Mouse (Mus musculus) neural tube, embryonic 15.5 days (tissue): ENCODE results near the gene 9230112D13Rik. TPM values are rescaled to one million over a fixed set of nuclear protein-coding genes. Genes with fewer than 3 reads are reported as not detected.

ENCODE experiments used
- ATAC-seq: fragments of 200-750 bp; cut with Nextera tagmentation; 2 replicates; pipeline ENCODE4 v1.8.0; 2017; ENCODE audit warnings: mild to moderate bottlenecking, moderate TSS enrichment, moderate library complexity; ENCODE audit not compliant: low FRiP score
- H3K27ac ChIP-seq: fragments of 300-500 bp; sonication (generic); replicated peaks from 2 replicates; pipeline ENCODE4 v1.5.1; 2015; ENCODE audit warnings: mild to moderate bottlenecking, inconsistent platforms
- H3K27me3 ChIP-seq: fragments of 300-500 bp; sonication (generic); replicated peaks from 2 replicates; pipeline ENCODE4 v1.6.1; 2015; ENCODE audit warnings: inconsistent platforms
- H3K36me3 ChIP-seq: fragments of 300-500 bp; sonication (generic); 2 replicates; pipeline ENCODE4 v1.6.1; 2015; ENCODE audit warnings: inconsistent platforms
- H3K4me1 ChIP-seq: fragments of 300-500 bp; sonication (generic); 2 replicates; pipeline ENCODE4 v1.6.1; 2015; ENCODE audit warnings: inconsistent platforms
- H3K4me2 ChIP-seq: fragments of 300-500 bp; sonication (generic); 2 replicates; pipeline ENCODE4 v1.6.1; 2015; ENCODE audit warnings: inconsistent platforms, mild to moderate bottlenecking, moderate library complexity
- H3K4me3 ChIP-seq: fragments of 300-500 bp; sonication (generic); replicated peaks from 2 replicates; pipeline ENCODE4 v1.5.1; 2015; ENCODE audit warnings: mild to moderate bottlenecking, inconsistent platforms
- H3K9ac ChIP-seq: fragments of 300-500 bp; sonication (generic); replicated peaks from 2 replicates; pipeline ENCODE4 v1.6.1; 2015; ENCODE audit warnings: mild to moderate bottlenecking, inconsistent platforms
- H3K9me3 ChIP-seq: fragments of 300-500 bp; sonication (generic); replicated peaks from 2 replicates; pipeline ENCODE4 v1.6.1; 2016; ENCODE audit warnings: inconsistent platforms
- WGBS: fragments of 180-500 bp; shearing (Covaris S2); methylation state at CpG from one replicate; pipeline ENCODE4 v1.1.7; 2015; ENCODE audit warnings: mixed read lengths; 5-methylcytosine and 5-hydroxymethylcytosine counted together
- polyA plus RNA-seq: library from polyadenylated mRNA; unstranded; fragments of >200 nt; fragmentation: Nextera tagmentation; extraction: Ambion mirVana; gene quantifications from 2 replicates; pipeline ENCODE4 v1.2.1, GENCODE M21; 2015

9230112D13Rik gene
- polyA plus RNA-seq, 1 experiment from 2014 or later, result not detected

DNA sequence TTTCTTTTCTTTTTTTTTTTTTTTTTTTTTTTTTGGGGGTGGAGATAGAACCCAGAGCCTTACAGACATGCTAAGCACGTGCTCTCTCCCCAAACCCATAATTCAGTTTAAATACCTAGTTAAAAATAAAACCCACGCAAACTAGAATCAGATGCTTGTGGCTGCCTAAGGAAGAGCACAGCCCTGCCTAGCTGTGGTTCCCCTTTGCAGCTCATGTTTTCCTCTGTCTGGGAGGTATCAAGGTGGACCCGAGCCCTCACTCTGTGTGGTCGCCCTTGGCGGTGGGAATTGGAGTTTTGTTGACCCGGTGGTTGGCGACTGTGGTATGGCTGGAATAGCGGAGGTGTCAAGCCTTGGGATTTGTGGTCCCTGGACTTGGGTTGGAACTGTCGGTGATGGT lies 36.3 kb upstream of the 9230112D13Rik start:
- H3K27ac ChIP-seq, result no peak overlapping the region
- H3K4me1 ChIP-seq, result no peaks in the 10 kb centered on the region; the same call in 1 of the 2 replicates
- H3K36me3 ChIP-seq, result no peaks in the 10 kb centered on the region
- H3K4me2 ChIP-seq, result no peak overlapping the region
- no peak for ATAC-seq
- 92% methylated on average over 9 of the region's 9 CpGs for WGBS
- no peak overlapping the region for H3K9ac ChIP-seq
- H3K9me3 ChIP-seq, result no peaks in the 10 kb centered on the region
- H3K27me3 ChIP-seq, result peaks cover 3% of the 10 kb centered on the region; the same call in 1 of the 2 replicates
- no peak overlapping the region for H3K4me3 ChIP-seq

DNA sequence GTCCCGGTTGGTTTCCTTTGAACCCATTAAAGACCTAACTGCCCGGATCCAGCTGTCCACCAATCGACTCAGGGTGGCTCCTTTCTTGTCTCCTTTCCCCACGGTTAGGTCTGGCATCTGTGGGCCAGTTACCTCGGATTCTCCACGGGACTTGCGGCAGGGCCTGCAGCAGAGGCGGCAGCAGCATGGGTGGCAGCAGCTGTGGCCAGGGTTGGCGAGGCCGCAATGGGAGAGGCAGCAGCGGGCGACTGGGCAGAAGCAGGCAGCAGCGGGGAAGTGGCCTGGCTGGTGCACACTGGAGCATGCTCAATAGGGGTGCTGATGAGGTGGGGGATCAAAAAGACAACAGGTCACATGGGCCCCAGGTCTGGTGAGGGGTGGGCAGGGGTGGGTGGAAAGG lies 32.6 kb upstream of the 9230112D13Rik start:
- Histone ChIP-seq H3K36me3 (no peaks in the 10 kb centered on the region), H3K4me2 (no peak overlapping the region), H3K4me1 (no peaks in the 10 kb centered on the region; the same call in 1 of the 2 replicates), H3K4me3 (no peak overlapping the region), H3K9me3 (no peaks in the 10 kb centered on the region), H3K27me3 (no peaks in the 10 kb centered on the region), H3K27ac (no peak overlapping the region), H3K9ac (no peak overlapping the region)
- no peak for ATAC-seq
- 58% methylated on average over 13 of the region's 13 CpGs for WGBS

DNA sequence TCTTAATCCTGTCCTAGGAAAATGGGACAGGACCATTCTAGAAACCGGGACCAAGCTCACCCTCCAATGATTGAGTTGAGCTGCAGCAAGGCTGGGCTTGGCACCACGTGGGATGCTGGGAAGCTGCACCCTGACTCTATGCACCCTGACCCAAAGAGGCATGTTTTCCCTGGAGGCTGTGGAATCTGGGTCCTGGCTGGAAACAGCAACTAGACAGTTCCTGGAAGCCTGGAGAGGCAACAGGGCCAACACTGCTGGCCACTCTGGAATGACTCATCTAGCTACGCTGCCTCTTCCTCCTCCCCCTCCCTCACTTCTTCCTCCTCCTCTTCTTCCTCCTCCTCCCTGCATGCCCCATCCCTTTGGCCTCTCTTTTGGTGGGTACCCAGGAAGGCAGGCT lies 31.4 kb upstream of the 9230112D13Rik start:
- no peaks in the 10 kb centered on the region for H3K27me3 ChIP-seq
- no peaks in the 10 kb centered on the region for H3K36me3 ChIP-seq
- H3K27ac ChIP-seq, result no peak overlapping the region
- WGBS, result 81% methylated on average over 3 of the region's 3 CpGs
- no peak overlapping the region for H3K4me3 ChIP-seq
- no peak overlapping the region for H3K4me2 ChIP-seq
- H3K9me3 ChIP-seq, result no peaks in the 10 kb centered on the region
- no peak overlapping the region for H3K9ac ChIP-seq
- peaks cover 5% of the 10 kb centered on the region for H3K4me1 ChIP-seq
- ATAC-seq, result no peak

DNA sequence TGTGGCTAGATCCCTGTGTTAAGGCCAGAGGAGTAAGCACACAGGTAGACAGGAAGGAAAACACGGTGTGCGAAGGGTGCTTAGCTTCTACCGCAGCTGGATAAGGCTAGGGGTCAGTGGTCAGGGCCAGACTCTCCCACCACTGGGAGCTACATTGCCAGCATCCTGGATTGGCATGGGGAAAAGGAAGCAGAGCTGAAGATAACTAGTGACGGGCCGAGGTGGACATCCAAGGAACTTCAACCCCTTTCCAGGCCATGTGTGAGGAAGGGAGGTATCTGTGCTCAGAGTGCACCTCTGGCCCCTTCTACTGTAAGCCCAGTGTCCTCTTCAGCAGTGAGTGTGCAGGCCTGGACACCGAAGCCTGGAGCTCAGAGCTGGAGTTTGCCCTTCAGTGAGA lies 30.9 kb upstream of the 9230112D13Rik start:
- no peak overlapping the region for H3K4me3 ChIP-seq
- H3K36me3 ChIP-seq, result no peaks in the 10 kb centered on the region
- H3K27me3 ChIP-seq, result no peaks in the 10 kb centered on the region
- H3K4me2 ChIP-seq, result no peak overlapping the region
- WGBS, result 93% methylated on average over 6 of the region's 6 CpGs
- no peak overlapping the region for H3K9ac ChIP-seq
- no peak overlapping the region for H3K27ac ChIP-seq
- H3K4me1 ChIP-seq, result peaks cover 6% of the 10 kb centered on the region
- ATAC-seq, result no peak
- H3K9me3 ChIP-seq, result no peaks in the 10 kb centered on the region

DNA sequence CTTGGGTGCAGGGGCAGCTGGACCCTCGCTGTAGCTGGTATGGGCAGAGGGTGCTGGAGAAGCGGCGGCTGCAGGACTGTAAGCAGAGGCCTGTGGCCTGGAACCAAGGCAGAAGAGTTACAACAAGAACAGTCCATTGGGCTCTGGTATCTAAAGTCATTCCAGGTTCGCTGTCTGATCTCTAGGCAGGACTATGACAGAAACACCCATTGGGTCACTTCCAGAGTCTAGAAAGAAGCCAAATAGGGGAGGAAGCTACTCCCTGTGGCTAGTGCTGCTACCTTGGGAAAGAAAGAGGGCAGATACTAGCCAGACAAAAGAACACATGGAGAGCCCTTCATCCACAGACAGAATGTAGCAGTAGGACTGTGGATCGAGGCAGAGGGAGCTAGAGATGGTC lies 29.6 kb upstream of the 9230112D13Rik start:
- H3K27ac ChIP-seq, result no peak overlapping the region
- H3K4me1 ChIP-seq, result peaks cover 14% of the 10 kb centered on the region
- H3K27me3 ChIP-seq, result no peaks in the 10 kb centered on the region
- WGBS, result 94% methylated on average over 5 of the region's 5 CpGs
- H3K9ac ChIP-seq, result no peak overlapping the region
- H3K36me3 ChIP-seq, result no peaks in the 10 kb centered on the region
- H3K4me3 ChIP-seq, result no peak overlapping the region
- H3K9me3 ChIP-seq, result no peaks in the 10 kb centered on the region
- ATAC-seq, result no peak
- no peak overlapping the region for H3K4me2 ChIP-seq

DNA sequence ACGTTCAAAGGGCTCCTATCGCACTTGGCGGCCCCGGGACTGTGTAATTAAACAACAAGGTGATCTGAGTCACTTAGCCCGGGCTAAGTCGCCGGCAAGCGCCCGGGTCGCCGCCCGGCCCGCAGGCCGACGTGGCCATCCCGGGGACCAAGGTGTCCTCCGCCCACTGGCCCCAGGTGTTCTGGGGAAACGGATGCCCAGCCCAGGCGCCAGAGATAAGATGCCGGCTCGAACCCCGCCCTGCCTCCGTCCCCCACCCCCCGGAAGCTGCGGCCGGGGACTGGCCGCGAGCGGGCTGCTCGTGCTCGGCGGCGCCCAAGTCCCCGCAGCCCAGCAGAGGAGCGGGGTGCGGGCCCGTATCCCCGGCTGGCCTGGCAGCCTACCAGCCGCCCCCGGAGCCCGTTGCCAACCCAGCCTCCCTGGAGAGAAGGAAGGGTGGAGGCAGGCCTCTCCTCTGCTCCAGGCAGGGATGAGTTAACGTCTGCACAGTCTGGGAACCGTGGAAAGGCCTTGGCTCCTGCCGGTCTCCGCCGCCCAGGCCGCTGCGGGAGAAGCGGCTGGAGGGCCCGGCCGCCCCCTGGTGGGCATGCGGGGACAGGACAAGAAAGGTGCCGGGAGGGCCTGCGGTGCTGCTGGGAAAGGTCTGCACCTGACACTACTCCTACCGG lies 26.5 kb upstream of the 9230112D13Rik start:
- peak; percentile 95 for ATAC-seq
- Histone ChIP-seq H3K9ac (peak overlapping the region; percentile 93), H3K27me3 (no peaks in the 10 kb centered on the region; the same call in 1 of the 2 replicates), H3K9me3 (no peaks in the 10 kb centered on the region), H3K4me3 (peak overlapping the region; percentile 71), H3K27ac (peak overlapping the region; percentile 87), H3K4me2 (peak overlapping the region; percentile 87), H3K4me1 (peaks cover 14% of the 10 kb centered on the region), H3K36me3 (no peaks in the 10 kb centered on the region)
- WGBS, result under 1% methylated on average over 55 of the region's 55 CpGs

DNA sequence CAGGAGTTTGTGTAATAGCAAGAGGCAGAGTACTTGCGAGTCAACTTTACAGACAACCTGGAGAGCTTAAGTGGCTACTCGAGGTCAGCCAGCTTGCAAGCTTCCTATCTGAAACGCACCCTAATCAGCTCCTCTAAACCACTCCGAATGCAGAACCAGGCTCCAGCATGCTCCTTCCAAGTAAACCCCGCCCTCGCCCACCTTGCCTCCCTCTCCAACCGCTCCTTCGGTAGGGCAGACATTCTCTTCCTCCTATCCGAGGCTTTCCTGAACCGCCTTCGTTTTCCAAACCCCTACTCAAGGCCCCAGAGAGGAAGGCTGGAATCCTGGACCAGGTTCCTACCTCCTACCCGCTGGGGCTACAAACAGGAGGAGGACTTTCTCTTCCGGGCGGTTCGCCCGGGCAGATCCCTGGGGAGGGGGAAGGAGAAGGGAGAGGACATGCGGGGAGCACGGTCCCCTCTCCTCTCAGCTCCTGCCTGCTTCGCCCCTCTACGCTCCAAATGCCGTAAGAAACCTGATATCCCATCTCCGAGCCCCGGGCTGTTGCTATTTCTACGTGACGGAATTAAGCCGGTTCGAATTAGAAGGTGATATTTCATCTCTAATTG lies 25.9 kb upstream of the 9230112D13Rik start:
- H3K27me3 ChIP-seq, result no peaks in the 10 kb centered on the region; the same call in 1 of the 2 replicates
- H3K4me1 ChIP-seq, result peaks cover 14% of the 10 kb centered on the region
- peak; percentile 73 for ATAC-seq

DNA sequence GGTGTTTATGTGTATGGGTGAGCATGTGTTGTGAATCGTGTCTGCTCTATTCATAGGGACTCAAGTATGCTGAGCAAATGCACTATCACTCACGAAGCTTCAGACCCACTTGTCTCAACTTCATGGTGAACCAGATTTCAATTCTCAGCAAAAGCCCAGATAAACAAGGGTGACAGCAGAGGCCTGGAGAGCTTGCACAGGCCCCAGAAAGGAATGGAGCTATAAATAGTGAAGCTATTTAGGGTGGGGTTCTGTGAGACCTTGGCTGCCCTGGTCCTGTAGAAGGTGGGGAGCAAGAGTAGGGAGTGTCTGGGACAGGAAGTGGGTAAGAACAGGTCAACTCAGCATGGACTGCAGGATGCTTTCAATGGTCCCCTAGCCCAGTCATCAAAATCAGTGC lies 21.9 kb upstream of the 9230112D13Rik start:
- Histone ChIP-seq H3K4me2 (no peak overlapping the region), H3K36me3 (no peaks in the 10 kb centered on the region), H3K27ac (no peak overlapping the region), H3K9ac (no peak overlapping the region), H3K4me3 (no peak overlapping the region), H3K27me3 (no peaks in the 10 kb centered on the region; the same call in 1 of the 2 replicates), H3K4me1 (peaks cover 10% of the 10 kb centered on the region), H3K9me3 (no peaks in the 10 kb centered on the region)
- ATAC-seq, result no peak
- WGBS, result 86% methylated on average over 2 of the region's 2 CpGs

More for the DNA sequence above, 25.9 kb upstream of the 9230112D13Rik start:
- H3K27ac ChIP-seq, result peak overlapping the region; percentile 87
- H3K4me3 ChIP-seq, result peak overlapping the region; percentile 71
- H3K4me2 ChIP-seq, result peak overlapping the region; percentile 87
- H3K9ac ChIP-seq, result peak overlapping the region; percentile 93
- no peaks in the 10 kb centered on the region for H3K9me3 ChIP-seq
- 1% methylated on average over 26 of the region's 27 CpGs for WGBS
- no peaks in the 10 kb centered on the region for H3K36me3 ChIP-seq

DNA sequence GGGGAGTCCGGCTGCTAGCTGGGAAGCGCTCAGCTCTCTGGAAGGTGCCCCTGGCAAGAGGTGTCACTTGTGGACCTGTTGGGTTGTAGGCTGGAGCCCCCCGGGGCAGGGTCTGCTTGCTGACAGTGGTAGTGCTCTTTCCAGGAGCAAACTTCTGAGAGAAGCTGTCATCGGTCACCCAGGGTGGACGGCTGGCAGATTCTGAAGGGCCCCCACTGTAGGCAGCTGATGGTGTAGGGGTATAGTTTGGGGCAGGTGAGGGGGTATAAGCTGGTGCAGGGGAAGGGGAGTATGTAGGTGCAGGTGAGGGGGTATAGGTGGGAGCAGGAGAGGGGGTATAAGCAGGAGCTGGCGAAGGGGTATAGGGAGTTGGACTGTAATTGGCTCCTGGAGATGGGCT lies 21.4 kb upstream of the 9230112D13Rik start:
- 88% methylated on average over 6 of the region's 6 CpGs for WGBS
- ATAC-seq, result no peak
- H3K4me3 ChIP-seq, result no peak overlapping the region

DNA sequence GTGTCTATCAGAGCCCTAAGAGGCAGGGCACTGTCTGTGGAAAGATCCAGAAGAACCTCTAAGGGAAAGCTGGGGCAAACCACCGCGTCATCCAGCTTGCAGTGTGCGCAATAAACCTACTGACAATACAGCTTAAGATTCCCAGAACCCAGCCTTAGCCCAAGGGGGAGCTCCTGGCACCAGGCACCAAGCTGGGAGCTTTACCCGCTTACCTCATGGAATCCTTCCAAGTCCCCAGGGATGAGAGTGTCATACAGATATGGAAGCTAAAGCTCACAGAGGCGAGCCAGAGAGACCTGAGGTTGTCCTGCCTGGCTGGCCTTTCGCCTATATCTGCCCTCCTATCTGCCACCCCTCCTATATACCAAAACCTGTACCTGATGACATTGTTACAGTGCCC lies 21.0 kb upstream of the 9230112D13Rik start:
- no peak overlapping the region for H3K4me3 ChIP-seq
- no peak overlapping the region for H3K27ac ChIP-seq
- ATAC-seq, result no peak
- WGBS, result 79% methylated on average over 6 of the region's 6 CpGs
- H3K4me1 ChIP-seq, result peaks cover 9% of the 10 kb centered on the region
- H3K9me3 ChIP-seq, result no peaks in the 10 kb centered on the region
- H3K36me3 ChIP-seq, result no peaks in the 10 kb centered on the region
- no peak overlapping the region for H3K4me2 ChIP-seq
- H3K9ac ChIP-seq, result no peak overlapping the region
- no peaks in the 10 kb centered on the region; the same call in 1 of the 2 replicates for H3K27me3 ChIP-seq

More for the DNA sequence above, 21.4 kb upstream of the 9230112D13Rik start:
- no peaks in the 10 kb centered on the region for H3K9me3 ChIP-seq
- H3K4me1 ChIP-seq, result peaks cover 9% of the 10 kb centered on the region
- no peaks in the 10 kb centered on the region for H3K36me3 ChIP-seq
- no peaks in the 10 kb centered on the region; the same call in 1 of the 2 replicates for H3K27me3 ChIP-seq
- H3K4me2 ChIP-seq, result no peak overlapping the region
- no peak overlapping the region for H3K27ac ChIP-seq
- H3K9ac ChIP-seq, result no peak overlapping the region

DNA sequence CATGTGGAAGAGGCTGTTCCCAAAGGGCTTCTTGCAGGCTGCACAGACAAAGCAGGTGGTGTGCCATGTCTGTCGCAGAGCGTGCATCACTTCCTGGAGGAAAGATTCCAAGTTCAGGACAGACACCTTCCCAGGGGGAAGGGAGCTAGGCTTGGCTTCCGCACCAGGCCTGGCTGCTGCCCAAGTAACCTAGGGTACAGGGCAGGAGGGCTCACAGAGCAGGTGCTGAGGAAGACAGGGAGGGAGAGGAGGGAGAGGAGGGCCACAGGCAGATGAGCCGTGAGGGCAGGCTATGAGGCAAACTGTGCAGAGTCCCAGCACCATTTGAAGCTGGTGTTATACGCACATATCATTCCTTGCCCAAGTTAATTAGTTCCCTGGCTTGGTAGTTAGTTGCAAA lies 19.3 kb upstream of the 9230112D13Rik start:
- Histone ChIP-seq H3K4me2 (no peak overlapping the region), H3K4me3 (no peak overlapping the region), H3K27me3 (no peaks in the 10 kb centered on the region; the same call in 1 of the 2 replicates), H3K27ac (no peak overlapping the region), H3K9ac (no peak overlapping the region), H3K4me1 (no peaks in the 10 kb centered on the region), H3K9me3 (no peaks in the 10 kb centered on the region), H3K36me3 (no peaks in the 10 kb centered on the region)
- WGBS, result 74% methylated on average over 5 of the region's 5 CpGs
- ATAC-seq, result no peak

DNA sequence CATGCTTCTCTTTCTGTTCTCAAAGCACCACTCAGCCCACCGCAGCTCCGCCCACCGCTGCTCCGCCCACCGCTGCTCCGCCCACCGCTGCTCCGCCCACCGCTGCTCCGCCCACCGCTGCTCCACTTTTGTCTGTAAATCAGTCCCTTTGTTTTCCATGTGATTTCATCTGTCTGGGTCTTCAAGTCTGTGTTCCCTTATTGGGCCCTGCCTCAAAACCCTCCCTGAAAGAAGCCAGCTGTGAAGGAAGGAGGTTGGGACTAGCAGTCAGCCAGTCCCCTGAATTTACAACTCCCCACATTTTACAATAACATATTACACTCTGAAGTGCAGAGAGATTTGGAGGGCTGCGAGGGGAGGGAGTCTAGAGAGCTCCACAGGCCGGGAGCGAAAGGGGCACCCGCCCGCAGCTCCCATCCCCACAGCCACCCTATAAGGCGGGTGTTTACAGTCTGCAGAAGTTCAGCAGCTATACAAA lies 18.1 kb upstream of the 9230112D13Rik start:
- H3K4me3 ChIP-seq, result no peak overlapping the region
- peak; percentile 31; the same call in 1 of the 2 replicates for ATAC-seq
- no peaks in the 10 kb centered on the region for H3K4me1 ChIP-seq
- peak overlapping the region; percentile 22 for H3K4me2 ChIP-seq
- no peak overlapping the region for H3K9ac ChIP-seq
- no peaks in the 10 kb centered on the region; the same call in 1 of the 2 replicates for H3K27me3 ChIP-seq
- WGBS, result 13% methylated on average over 15 of the region's 17 CpGs
- no peaks in the 10 kb centered on the region for H3K9me3 ChIP-seq
- no peak overlapping the region for H3K27ac ChIP-seq
- H3K36me3 ChIP-seq, result no peaks in the 10 kb centered on the region
